Mouse (Mus musculus) testis, adult 2 months (tissue): ENCODE measurements at regions not wholly inside any gene's neighbourhood (a gene's known extent, or its start where the extent isn't known, plus 50 kb on each side); places are given as distances from the start of the nearest gene placed in this dataset.

Experiments
- CTCF ChIP-seq: fragments of 200-500 bp; IDR thresholded peaks from 2 replicates; pipeline ENCODE4 v1.5.1; 2012; ENCODE audit warnings: low read depth, mild to moderate bottlenecking, inconsistent platforms, low read length, moderate library complexity; ENCODE audit not compliant: control insufficient read depth, insufficient read depth, insufficient replicate concordance
- POLR2A ChIP-seq: fragments of 200-500 bp; IDR thresholded peaks from 2 replicates; pipeline ENCODE4 v1.6.1; 2012; ENCODE audit warnings: low read depth, mild to moderate bottlenecking, inconsistent platforms, low read length, moderate library complexity; ENCODE audit not compliant: control insufficient read depth

DNA sequence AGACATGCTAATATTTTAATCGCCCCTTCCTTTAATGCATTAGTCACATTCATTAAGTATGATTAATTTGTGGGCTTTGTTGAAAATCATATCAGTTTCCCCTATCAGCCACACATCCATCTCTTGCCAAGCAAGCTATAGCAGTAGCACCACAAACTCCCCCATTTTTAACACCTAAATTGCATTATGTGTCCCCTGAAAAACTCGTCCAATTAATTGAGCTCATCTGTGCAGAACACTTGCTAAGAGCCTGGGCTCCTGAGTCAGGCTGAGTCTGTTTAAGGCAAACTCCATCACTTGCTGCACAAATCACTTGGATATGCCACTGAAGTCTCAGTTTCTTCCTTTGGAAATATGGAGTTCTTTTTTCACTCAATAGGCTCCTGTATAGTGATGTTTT lies 242.7 kb upstream of the Vstm2b start:
- TF ChIP-seq CTCF: no peak
- TF ChIP-seq POLR2A: no peak
